Mouse (Mus musculus) kidney, adult 2 months (tissue): ENCODE measurements around the gene Slc35e1.

Experiments
- CTCF ChIP-seq: fragments of 200-500 bp; conservative IDR thresholded peaks from 2 replicates; pipeline ENCODE4 v1.5.1; 2011; ENCODE audit warnings: low read depth, mild to moderate bottlenecking, control low read depth, low read length, moderate library complexity, mixed read lengths; ENCODE audit not compliant: insufficient read depth, insufficient read length
- POLR2A ChIP-seq: fragments of 200-500 bp; IDR thresholded peaks from one replicate; pipeline ENCODE4 v1.6.1; 2011; ENCODE audit warnings: low read depth, low read length, control low read depth

- TF ChIP-seq CTCF: no peak
- no peak for TF ChIP-seq POLR2A
Observed at GRCm38 (mm10) chr8:72517421-72517988, 25.1 kb upstream of the Slc35e1 start.
